Comparison of ENCODE assay signal across 13 mouse cellular contexts in the genomic region with DNA sequence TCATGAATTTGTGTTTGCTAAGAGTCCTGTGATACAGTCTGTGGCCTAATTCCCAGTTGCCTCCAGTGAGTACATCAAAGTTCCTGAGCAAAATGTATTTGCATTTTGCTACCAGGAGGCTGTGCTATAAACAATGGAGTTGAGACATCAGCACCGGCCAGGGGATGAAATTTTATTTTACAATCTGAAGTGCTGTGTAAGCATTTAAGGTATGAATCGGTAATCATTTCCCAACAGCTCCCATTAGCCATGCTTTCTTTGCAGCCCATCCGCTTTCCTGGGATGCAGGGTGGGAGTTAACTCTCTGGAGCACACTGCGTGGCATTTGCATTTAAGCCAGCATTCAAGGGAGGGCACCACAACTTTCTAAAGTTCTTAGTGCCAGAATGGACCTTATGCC. TPM values are rescaled to one million over a fixed set of nuclear protein-coding genes. Genes with fewer than 3 reads are reported as not detected.
DNase-seq lines count a peak whose midpoint lies in the region; ATAC-seq and TF ChIP-seq lines count a peak whose summit lies in the region.
"Had no signal": no experiment of that assay in that cellular context is flagged by ENCODE, and none has a peak within 500 bp of the region (broad histone marks: within the 10 kb centered on the region; RNA-seq: fewer than 3 reads in every experiment).

No protein-coding gene starts in this region.

- peaks cover 18% of the 10 kb centered on the region for H3K36me3 ChIP-seq in kidney, embryonic 15.5 days
- no peaks in the 10 kb centered on the region for H3K36me3 ChIP-seq in kidney, adult 2 months (ENCODE audit: control insufficient read depth, insufficient read depth, low read length)
- H3K36me3 ChIP-seq in hindbrain, embryonic 11.5 days (ENCODE audit: control insufficient read depth, insufficient read depth, low read length) = no peaks in the 10 kb centered on the region
- H3K36me3 ChIP-seq in neural tube, embryonic 12.5 days = peaks cover 9% of the 10 kb centered on the region; the same call in 1 of the 2 replicates

- DNase-seq in kidney, adult 2 months = no peak
- peak; percentile 14 for DNase-seq in adipocyte (ENCODE audit: low spot score)
- DNase-seq in hindbrain, embryonic 11.5 days (ENCODE audit: low spot score) = peak; percentile 54
- no peak for DNase-seq in adrenal gland, postnatal 14 days
- DNase-seq in heart, adult 8-10 months (ENCODE audit: low spot score) = no peak
- DNase-seq in adrenal gland, adult 18-20 months (ENCODE audit: low spot score in 2 of 2) = no peak
- DNase-seq: gastrocnemius, postnatal 25 days had no signal

- H3K27ac ChIP-seq in kidney, embryonic 15.5 days = peak overlapping the region; percentile 11; the same call in 1 of the 2 replicates
- H3K27ac ChIP-seq in kidney, adult 2 months (ENCODE audit: insufficient read depth, low read depth, low read length) = no peak overlapping the region
- peak overlapping the region; percentile 68 for H3K27ac ChIP-seq in hindbrain, embryonic 11.5 days (ENCODE audit: low read depth, low read length)
- no peak overlapping the region for H3K27ac ChIP-seq in neural tube, embryonic 12.5 days
- H3K27ac ChIP-seq: limb, embryonic 15.5 days had no signal

- no peaks in the 10 kb centered on the region for H3K9me3 ChIP-seq in kidney, embryonic 15.5 days (replicated peaks)
- H3K9me3 ChIP-seq in hindbrain, embryonic 11.5 days (ENCODE audit: control insufficient read depth, low read length) = no peaks in the 10 kb centered on the region
- H3K9me3 ChIP-seq in neural tube, embryonic 12.5 days = no peaks in the 10 kb centered on the region
- H3K9me3 ChIP-seq: limb, embryonic 15.5 days had no signal

- H3K4me1 ChIP-seq in kidney, embryonic 15.5 days = peaks cover 36% of the 10 kb centered on the region
- 0 out of 2 replicates have a peak, but pooled peaks cover 3% of the 10 kb centered on the region for H3K4me1 ChIP-seq in kidney, adult 2 months (ENCODE audit: control insufficient read depth, insufficient read depth, low read length)
- peaks cover 17% of the 10 kb centered on the region for H3K4me1 ChIP-seq in hindbrain, embryonic 11.5 days (replicated peaks; ENCODE audit: control insufficient read depth, insufficient read depth, low read length)
- peaks cover 70% of the 10 kb centered on the region for H3K4me1 ChIP-seq in neural tube, embryonic 12.5 days

- H3K4me3 ChIP-seq in kidney, embryonic 15.5 days (replicated peaks) = no peak overlapping the region
- no peak overlapping the region for H3K4me3 ChIP-seq in kidney, adult 2 months (ENCODE audit: insufficient read depth, low read depth, low read length)
- H3K4me3 ChIP-seq in hindbrain, embryonic 11.5 days (ENCODE audit: low read depth, low read length) = no peak overlapping the region
- no peak overlapping the region for H3K4me3 ChIP-seq in neural tube, embryonic 12.5 days
- H3K4me3 ChIP-seq: limb, embryonic 15.5 days had no signal

- no peaks in the 10 kb centered on the region for H3K27me3 ChIP-seq in kidney, embryonic 15.5 days
- no peaks in the 10 kb centered on the region for H3K27me3 ChIP-seq in kidney, adult 2 months (replicated peaks; ENCODE audit: control insufficient read depth, insufficient read depth, low read length)
- no peaks in the 10 kb centered on the region; the same call in 1 of the 2 replicates for H3K27me3 ChIP-seq in hindbrain, embryonic 11.5 days (ENCODE audit: control insufficient read depth, insufficient read depth, low read length)
- no peaks in the 10 kb centered on the region for H3K27me3 ChIP-seq in neural tube, embryonic 12.5 days (replicated peaks)
- H3K27me3 ChIP-seq: limb, embryonic 15.5 days had no signal

- 36% methylated on average over 4 of the region's 4 CpGs for WGBS in kidney, embryonic 15.5 days
- 44% methylated on average over 4 of the region's 4 CpGs for WGBS in kidney, adult 2 months
- 25% methylated on average over 4 of the region's 4 CpGs for WGBS in hindbrain, embryonic 11.5 days
- 13% methylated on average over 4 of the region's 4 CpGs for WGBS in neural tube, embryonic 12.5 days

- no peak for ATAC-seq in kidney, embryonic 15.5 days (replicated peaks; ENCODE audit: low FRiP score)
- 0 out of 2 replicates have a peak, but pooled peaks have one; percentile 31 for ATAC-seq in hindbrain, embryonic 11.5 days (ENCODE audit: low FRiP score)
- ATAC-seq in neural tube, embryonic 12.5 days (ENCODE audit: low FRiP score, low read depth) = peak; percentile 31; the same call in 1 of the 2 replicates

- TF ChIP-seq POLR2A in kidney, adult 2 months (IDR thresholded peaks at IDR 0.05; ENCODE audit: low read depth, low read length) = no peak

- H3K9ac ChIP-seq in kidney, embryonic 15.5 days = no peak overlapping the region
- H3K9ac ChIP-seq in hindbrain, embryonic 11.5 days (ENCODE audit: low read depth, low read length) = no peak overlapping the region
- H3K9ac ChIP-seq in neural tube, embryonic 12.5 days = no peak overlapping the region
- H3K9ac ChIP-seq: limb, embryonic 15.5 days had no signal

- no peak overlapping the region for H3K4me2 ChIP-seq in kidney, embryonic 15.5 days
- no peak overlapping the region for H3K4me2 ChIP-seq in hindbrain, embryonic 11.5 days (replicated peaks; ENCODE audit: low read depth, low read length)
- peak overlapping the region; percentile 30; the same call in 1 of the 2 replicates for H3K4me2 ChIP-seq in neural tube, embryonic 12.5 days (replicated peaks)
- H3K4me2 ChIP-seq: limb, embryonic 15.5 days had no signal

- no peak for TF ChIP-seq CTCF in kidney, adult 2 months (conservative IDR thresholded peaks at IDR 0.05; ENCODE audit: insufficient read depth, insufficient read length, low read depth, low read length)

RNA-seq across cellular contexts. Expression of gene Rfx4, which starts 45.7 kb away (rescaled TPM):
- polyA plus RNA-seq in kidney, embryonic 15.5 days (2015; fragmentation: Nextera tagmentation; extraction: Ambion mirVana) = 0.14 and 0.17 TPM in 2 replicates
- polyA plus RNA-seq in kidney, adult 2 months (2012; rRNA removed) = 0.23 and 0.41 TPM in 2 replicates
- polyA plus RNA-seq in hindbrain, embryonic 11.5 days (2014; fragmentation: Nextera tagmentation; extraction: Ambion mirVana) = 65.9 and 66.5 TPM in 2 replicates
- polyA plus RNA-seq in neural tube, embryonic 12.5 days (2016; fragmentation: Nextera tagmentation; extraction: Ambion mirVana) = 40.6 and 46.0 TPM in 2 replicates
- 0.63 and 1.1 TPM in 2 replicates for total RNA-seq in adrenal gland, postnatal 14 days (2021)
- total RNA-seq in heart, adult 8-10 months (2022) = not detected
- under 1 TPM in 1 of 2 experiments, not detected in 1; 0.16 TPM for total RNA-seq in adrenal gland, adult 18-20 months (2021)
- total RNA-seq: gastrocnemius, postnatal 25 days; hematopoietic stem cell, adult 5-6 weeks; megakaryocyte progenitor cell, adult 5-6 weeks had no signal
- polyA plus RNA-seq: stomach, embryonic 16.5 days had no signal

Comparison
In these comparisons a context has a peak if more than half of its experiments do, and no peak if none do; other contexts are left out.
1. H3K27ac ChIP-seq: peak in kidney, embryonic 15.5 days (single experiment) and hindbrain, embryonic 11.5 days (single experiment); none in kidney, adult 2 months (single experiment) and neural tube, embryonic 12.5 days (single experiment).
2. DNase-seq: peak in adipocyte (single experiment) and hindbrain, embryonic 11.5 days (single experiment); none in kidney, adult 2 months (single experiment), adrenal gland, postnatal 14 days (single experiment), heart, adult 8-10 months (single experiment) and adrenal gland, adult 18-20 months (0 of 2).
3. RNA of gene Rfx4, which starts 45.7 kb away (polyA plus RNA-seq): 65.9 to 66.5 TPM in hindbrain, embryonic 11.5 days and 40.6 to 46.0 TPM in neural tube, embryonic 12.5 days; 0.23 to 0.41 TPM in kidney, adult 2 months and 0.14 to 0.17 TPM in kidney, embryonic 15.5 days; every median in the first group is over 10 times any median in the second.